Mouse (Mus musculus) forebrain, embryonic 10.5 days (tissue): ENCODE data around the gene Alox15. TPM values are rescaled to one million over a fixed set of nuclear protein-coding genes. Genes with fewer than 3 reads are reported as not detected.
A peak's percentile ranks its signal among the peaks of the same experiment; 100 is the strongest.

ENCODE experiments used
- DNase-seq: peaks from one replicate; pipeline ENCODE4 v3.0.0-alpha.2; 2017; ENCODE audit warnings: low spot score; ENCODE audit errors: extremely low spot score
- H3K27ac ChIP-seq: fragments of 300-500 bp; sonication (generic); 2 replicates; pipeline ENCODE4 v1.5.1; 2016; ENCODE audit warnings: mild to moderate bottlenecking
- H3K27me3 ChIP-seq: fragments of 300-500 bp; sonication (generic); 2 replicates; pipeline ENCODE4 v1.6.1; 2016; ENCODE audit warnings: mild to moderate bottlenecking; ENCODE audit not compliant: poor library complexity, severe bottlenecking
- H3K36me3 ChIP-seq: fragments of 300-500 bp; sonication (generic); replicated peaks from 2 replicates; pipeline ENCODE4 v1.6.1; 2016; ENCODE audit warnings: mild to moderate bottlenecking, moderate library complexity
- H3K4me1 ChIP-seq: fragments of 300-500 bp; sonication (generic); 2 replicates; pipeline ENCODE4 v1.6.1; 2016
- H3K4me3 ChIP-seq: fragments of 300-500 bp; sonication (generic); 2 replicates; pipeline ENCODE4 v1.5.1; 2016; ENCODE audit warnings: mild to moderate bottlenecking, moderate library complexity
- H3K9me3 ChIP-seq: fragments of 300-500 bp; sonication (generic); 2 replicates; pipeline ENCODE4 v1.6.1; 2016; ENCODE audit warnings: mild to moderate bottlenecking, moderate library complexity
- WGBS: fragments of 180-500 bp; shearing (Covaris S2); methylation state at CpG from one replicate; pipeline ENCODE4 v1.1.7; 2016; 5-methylcytosine and 5-hydroxymethylcytosine counted together
- polyA plus RNA-seq: library from polyadenylated mRNA; unstranded; fragments of >200 nt; fragmentation: Nextera tagmentation; extraction: Ambion mirVana; gene quantifications from 2 replicates; pipeline ENCODE4 v1.2.1, GENCODE M21; 2016

Alox15 gene
- polyA plus RNA-seq, 1 experiment from 2014 or later = 0.29 TPM

DNA sequence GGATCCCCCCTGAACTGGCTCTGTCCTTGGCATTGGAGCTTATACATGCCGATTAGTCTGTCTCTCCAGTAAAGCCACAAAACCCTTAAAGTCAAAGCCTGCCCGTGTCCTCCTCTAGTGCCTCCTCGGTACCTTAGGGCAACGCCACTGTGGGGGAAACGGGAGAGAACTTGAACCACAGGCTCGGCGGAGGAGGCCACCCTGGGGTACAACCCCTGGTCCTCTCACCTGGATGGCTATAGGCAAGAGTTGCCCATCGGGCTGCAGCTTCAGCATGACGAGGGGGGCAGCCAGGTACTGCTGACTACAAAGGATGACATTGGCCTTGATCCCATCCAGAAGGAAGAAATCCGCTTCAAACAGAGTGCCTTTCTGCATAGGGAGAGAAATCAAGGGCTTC, 4.0 kb downstream of the Alox15 start:
- Histone ChIP-seq H3K36me3 (no peaks in the 10 kb centered on the region), H3K4me3 (no peak overlapping the region), H3K27ac (no peak overlapping the region), H3K4me1 (peaks cover 20% of the 10 kb centered on the region), H3K9me3 (no peaks in the 10 kb centered on the region), H3K27me3 (peaks cover 52% of the 10 kb centered on the region)
- no peak for DNase-seq
- 85% methylated on average over 10 of the region's 10 CpGs for WGBS

DNA sequence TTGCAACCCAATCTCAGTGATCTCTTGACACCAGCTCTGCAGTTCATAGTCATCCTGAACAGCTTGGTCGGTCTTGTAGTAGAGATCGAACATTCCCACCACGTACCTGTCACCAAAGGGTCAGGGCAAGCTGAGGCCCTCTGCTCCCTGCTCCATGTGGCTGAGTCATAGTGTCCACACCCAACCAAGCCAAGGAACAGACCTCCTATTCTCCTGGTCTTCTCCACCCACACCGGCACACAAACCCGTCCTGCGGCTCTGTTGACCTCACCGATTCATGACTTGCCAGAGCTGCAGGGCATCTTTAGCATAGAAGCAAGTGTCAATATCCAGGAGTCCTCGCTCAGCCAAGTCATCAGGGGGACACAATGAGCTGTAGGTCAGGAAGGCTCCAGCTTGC, 6.3 kb downstream of the Alox15 start:
- WGBS = 93% methylated on average over 8 of the region's 8 CpGs
- H3K4me1 ChIP-seq = no peaks in the 10 kb centered on the region
- peaks cover 28% of the 10 kb centered on the region for H3K27me3 ChIP-seq
- no peak overlapping the region for H3K27ac ChIP-seq
- no peaks in the 10 kb centered on the region for H3K36me3 ChIP-seq
- no peak for DNase-seq
- H3K4me3 ChIP-seq = no peak overlapping the region
- no peaks in the 10 kb centered on the region for H3K9me3 ChIP-seq

DNA sequence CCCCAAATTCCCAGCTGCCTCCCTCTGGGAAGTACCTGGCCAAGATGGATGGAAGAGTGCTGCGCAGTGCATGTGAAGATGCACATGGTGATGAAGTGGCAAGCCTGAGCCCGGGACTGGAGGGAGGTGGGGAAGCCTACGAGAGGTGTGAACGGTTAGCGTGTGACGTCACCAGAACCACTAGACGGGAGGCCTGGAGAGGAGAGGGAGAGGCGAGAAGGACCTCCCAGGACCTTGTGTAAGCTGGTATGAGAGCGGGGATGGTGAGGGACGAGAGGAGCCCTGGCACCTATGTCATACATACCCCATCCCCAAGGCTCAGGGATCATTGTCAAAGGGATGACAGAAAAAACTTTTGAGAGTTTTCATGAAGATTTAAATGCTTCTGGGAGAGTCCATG, 6.8 kb downstream of the Alox15 start:
- no peak for DNase-seq
- H3K4me3 ChIP-seq = no peak overlapping the region
- no peaks in the 10 kb centered on the region for H3K9me3 ChIP-seq
- no peak overlapping the region for H3K27ac ChIP-seq
- H3K4me1 ChIP-seq = no peaks in the 10 kb centered on the region
- no peaks in the 10 kb centered on the region for H3K36me3 ChIP-seq
- peaks cover 24% of the 10 kb centered on the region for H3K27me3 ChIP-seq
- WGBS = 90% methylated on average over 10 of the region's 10 CpGs

DNA sequence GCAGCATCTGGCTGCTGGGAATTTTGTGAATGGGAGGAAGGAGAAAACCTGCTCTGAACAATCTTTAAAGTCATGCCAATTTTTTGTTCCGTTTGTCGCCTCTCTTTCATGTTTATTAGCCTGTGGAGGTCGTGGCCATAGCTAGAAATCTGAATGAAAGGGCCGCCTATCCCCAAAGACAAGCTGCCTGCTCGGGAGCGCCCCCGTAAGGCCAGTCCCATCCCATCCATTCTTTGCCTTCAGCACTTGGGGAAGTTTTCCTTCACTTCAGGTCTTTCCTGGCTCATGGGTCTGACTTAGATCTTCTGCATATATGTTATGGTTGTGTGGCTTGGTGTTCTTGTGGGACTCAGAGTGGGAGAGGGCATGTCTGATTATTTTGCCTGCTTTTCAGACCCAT, 12.3 kb downstream of the Alox15 start:
- no peaks in the 10 kb centered on the region for H3K9me3 ChIP-seq
- no peak overlapping the region for H3K4me3 ChIP-seq
- no peaks in the 10 kb centered on the region; the same call in 1 of the 2 replicates for H3K27me3 ChIP-seq
- 26% methylated on average over 7 of the region's 7 CpGs for WGBS
- H3K36me3 ChIP-seq = no peaks in the 10 kb centered on the region
- H3K4me1 ChIP-seq = no peaks in the 10 kb centered on the region
- H3K27ac ChIP-seq = no peak overlapping the region
- no peak for DNase-seq

DNA sequence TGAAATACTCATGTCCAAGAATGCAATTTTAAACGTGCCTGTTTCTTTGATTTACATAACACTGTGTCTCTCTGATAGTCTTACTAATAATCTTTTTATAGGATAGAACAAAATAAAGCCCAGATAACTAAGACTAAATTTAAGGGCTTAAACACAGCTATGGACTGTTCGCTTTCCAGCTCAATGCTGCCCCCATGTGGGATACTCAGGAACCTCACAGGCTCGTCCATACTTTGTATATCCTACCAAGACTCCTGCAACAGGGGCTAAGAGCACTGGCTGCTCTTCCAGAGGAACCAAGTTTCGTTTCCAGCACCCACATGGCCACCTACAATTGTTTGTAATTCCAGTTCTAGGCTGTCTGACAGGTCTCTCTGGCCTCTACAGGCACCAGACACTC, 17.4 kb downstream of the Alox15 start:
- no peaks in the 10 kb centered on the region for H3K4me1 ChIP-seq
- no peaks in the 10 kb centered on the region for H3K27me3 ChIP-seq
- 33% methylated on average over 4 of the region's 4 CpGs for WGBS
- no peak overlapping the region for H3K27ac ChIP-seq
- no peak overlapping the region for H3K4me3 ChIP-seq
- peak; percentile 34 for DNase-seq
- no peaks in the 10 kb centered on the region for H3K36me3 ChIP-seq
- no peaks in the 10 kb centered on the region for H3K9me3 ChIP-seq

DNA sequence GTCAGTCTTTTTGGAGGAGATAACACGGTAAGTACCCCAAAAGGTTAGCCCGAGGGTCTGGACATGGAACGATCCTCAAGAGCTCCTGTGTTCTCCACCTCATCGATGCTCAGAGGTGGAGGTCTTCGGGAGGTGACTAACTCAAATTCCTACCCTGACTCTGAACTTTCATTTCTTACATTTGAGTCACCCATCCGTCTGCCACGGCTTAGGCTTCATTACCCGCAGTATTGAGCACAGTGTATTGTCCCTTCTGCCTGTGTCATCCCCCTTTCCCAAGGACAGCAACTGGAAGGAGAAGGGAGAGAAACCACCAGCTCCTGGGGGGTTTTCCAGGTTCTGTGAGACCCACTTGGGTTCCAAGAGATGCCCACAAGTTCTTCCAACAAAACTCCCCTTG, 27.1 kb downstream of the Alox15 start:
- no peak for DNase-seq
- no peak overlapping the region for H3K27ac ChIP-seq
- WGBS = 91% methylated on average over 8 of the region's 8 CpGs
- H3K4me1 ChIP-seq = peaks cover 9% of the 10 kb centered on the region
- H3K4me3 ChIP-seq = no peak overlapping the region
- peaks cover 48% of the 10 kb centered on the region for H3K27me3 ChIP-seq
- no peaks in the 10 kb centered on the region for H3K36me3 ChIP-seq
- H3K9me3 ChIP-seq = no peaks in the 10 kb centered on the region

DNA sequence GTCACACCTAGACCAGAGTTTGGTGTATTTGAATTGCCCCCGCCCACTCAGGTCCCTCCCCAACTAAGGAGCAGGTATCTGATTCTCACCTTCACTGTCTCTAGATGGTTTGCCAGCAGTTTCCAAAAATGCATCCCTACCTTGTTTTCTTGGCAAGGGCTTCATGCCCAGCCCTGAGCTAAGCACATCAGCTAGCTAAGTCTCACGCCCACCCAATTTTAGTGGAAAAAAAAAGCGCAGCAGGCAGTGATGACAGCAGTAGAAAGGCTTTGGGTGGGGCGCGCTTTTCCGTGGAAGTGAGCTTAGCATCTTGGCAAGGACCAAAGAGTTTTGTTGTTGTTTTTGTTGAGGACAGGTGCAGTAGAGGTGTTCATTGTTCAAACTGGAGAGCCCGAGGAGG, 29.3 kb downstream of the Alox15 start, which contains the start of gene Alox12e:
Gene Alox12e (minus strand): TSS at position 101 of the 400 bp plus-strand sequence.
- Histone ChIP-seq H3K4me3 (peak within 1 kb of the TSS; percentile 31), H3K27me3 (peaks cover 64% of the 10 kb centered on the region), H3K27ac (no peak within 1 kb of the TSS), H3K9me3 (no peaks in the 10 kb centered on the region), H3K36me3 (no peaks in the 10 kb centered on the region), H3K4me1 (peaks cover 9% of the 10 kb centered on the region)
- DNase-seq = no peak
- 25% methylated on average over 7 of the region's 7 CpGs for WGBS

DNA sequence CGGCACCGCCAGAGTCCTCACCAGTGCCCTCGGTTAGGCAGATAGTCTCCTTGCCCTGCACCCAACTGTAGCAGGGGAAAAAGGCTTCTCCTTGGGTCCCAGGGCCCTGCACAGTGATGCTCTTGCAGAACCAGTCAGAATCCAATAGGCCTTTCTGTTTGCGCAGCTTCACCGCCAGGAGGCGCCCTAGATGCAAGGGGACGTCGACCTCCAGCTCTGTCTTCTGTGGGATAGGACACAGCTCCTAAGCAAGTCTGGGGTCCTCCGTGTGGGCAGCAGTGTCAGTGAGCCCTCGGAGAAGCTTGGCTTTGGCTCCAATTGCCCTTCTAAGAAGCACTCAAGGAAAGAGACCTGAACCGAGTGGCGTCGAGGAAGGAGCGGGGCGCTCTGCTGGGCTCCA, 30.2 kb downstream of the Alox15 start:
- no peaks in the 10 kb centered on the region for H3K9me3 ChIP-seq
- H3K4me1 ChIP-seq = peaks cover 9% of the 10 kb centered on the region
- peaks cover 64% of the 10 kb centered on the region for H3K27me3 ChIP-seq
- H3K27ac ChIP-seq = no peak overlapping the region
- WGBS = 2% methylated on average over 14 of the region's 15 CpGs
- DNase-seq = peak; percentile 72
- peak overlapping the region; percentile 31 for H3K4me3 ChIP-seq
- H3K36me3 ChIP-seq = no peaks in the 10 kb centered on the region

DNA sequence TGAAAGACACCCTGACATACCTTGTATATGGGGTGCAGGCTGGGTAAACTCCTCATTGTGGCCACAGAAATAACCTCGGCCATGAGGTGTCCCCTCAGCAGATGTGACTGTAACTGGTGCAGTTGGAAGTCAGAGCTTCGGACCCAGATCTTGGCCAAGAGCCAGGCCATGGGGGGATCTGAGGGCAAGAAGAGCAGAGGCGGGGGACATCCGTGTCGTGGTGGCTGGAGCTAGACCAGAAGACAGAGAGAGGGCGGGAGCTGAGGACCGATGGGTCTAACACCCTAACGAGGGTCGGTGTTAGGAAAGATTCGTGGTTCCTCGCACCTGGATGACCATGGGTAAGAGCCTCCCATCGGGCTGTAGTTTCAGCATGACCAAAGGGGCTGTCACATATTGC, 32.2 kb downstream of the Alox15 start:
- 81% methylated on average over 12 of the region's 12 CpGs for WGBS
- DNase-seq = no peak
- Histone ChIP-seq H3K4me1 (peaks cover 9% of the 10 kb centered on the region), H3K36me3 (no peaks in the 10 kb centered on the region), H3K27me3 (peaks cover 62% of the 10 kb centered on the region), H3K27ac (no peak overlapping the region), H3K4me3 (no peak overlapping the region), H3K9me3 (no peaks in the 10 kb centered on the region)

DNA sequence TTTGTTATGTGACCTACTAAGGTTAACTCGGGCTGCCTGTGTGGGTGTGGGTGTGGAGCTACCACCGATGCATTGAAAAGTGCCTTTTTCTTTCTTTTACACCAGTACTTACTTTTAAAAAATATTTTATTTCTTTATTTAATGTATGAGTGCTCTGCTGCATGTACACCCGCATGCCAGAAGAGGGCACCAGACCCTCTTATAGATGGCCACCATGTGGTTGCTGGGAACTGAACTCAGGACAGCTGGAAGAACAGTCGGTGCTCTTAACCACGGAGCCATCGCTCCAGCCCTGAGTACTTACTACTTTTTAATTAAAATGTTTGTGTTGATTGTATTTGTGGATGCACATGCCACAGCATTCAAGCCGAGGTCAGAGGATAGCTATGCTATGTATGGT, 38.0 kb downstream of the Alox15 start:
- no peak for DNase-seq
- Histone ChIP-seq H3K27ac (no peak overlapping the region), H3K4me3 (no peak overlapping the region), H3K27me3 (peaks cover 7% of the 10 kb centered on the region; the same call in 1 of the 2 replicates), H3K9me3 (no peaks in the 10 kb centered on the region), H3K4me1 (no peaks in the 10 kb centered on the region), H3K36me3 (no peaks in the 10 kb centered on the region)
- 41% methylated on average over 7 of the region's 7 CpGs for WGBS

DNA sequence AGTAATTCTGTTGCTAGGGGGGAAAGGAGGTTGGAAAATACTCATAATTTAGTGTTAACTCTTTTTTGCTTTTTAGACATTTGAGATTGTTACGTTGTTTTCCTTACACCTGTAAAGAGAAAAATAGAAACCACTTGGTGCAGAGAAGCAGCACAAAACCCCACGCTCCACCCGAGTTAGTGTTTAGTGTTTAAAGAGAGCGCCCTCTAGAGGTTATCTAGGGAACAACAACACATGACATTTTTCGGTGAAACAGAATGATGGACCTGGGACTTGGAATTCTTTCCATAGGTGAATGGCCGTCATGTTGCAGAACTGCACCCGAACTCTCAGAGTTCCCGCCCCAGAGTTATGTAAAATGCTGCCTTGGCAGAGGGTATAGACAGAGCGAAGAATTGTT, 42.5 kb downstream of the Alox15 start:
- DNase-seq = no peak
- H3K36me3 ChIP-seq = no peaks in the 10 kb centered on the region

DNA sequence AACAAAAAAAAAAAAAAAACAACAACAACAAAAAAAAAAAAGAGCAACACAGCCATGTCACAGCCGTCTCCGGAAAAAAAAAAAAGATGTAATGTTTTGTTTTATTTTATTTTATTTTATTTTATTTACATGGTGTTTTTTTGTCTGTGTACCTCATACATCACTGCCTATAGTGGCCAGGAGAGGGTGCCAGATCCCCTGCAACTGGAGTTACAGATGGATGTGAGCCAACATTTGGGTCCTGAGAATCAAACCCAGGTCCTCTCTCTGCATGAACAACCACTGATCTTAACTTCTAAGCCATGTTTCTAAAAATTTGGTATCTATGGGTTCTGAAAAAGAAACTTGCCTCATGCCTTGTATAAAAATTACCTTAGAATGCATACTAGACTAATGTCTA, 43.5 kb downstream of the Alox15 start:
- WGBS = 87% methylated on average over 2 of the region's 2 CpGs
- DNase-seq = no peak
- H3K4me1 ChIP-seq = no peaks in the 10 kb centered on the region; the same call in 1 of the 2 replicates

More for the DNA sequence above, 42.5 kb downstream of the Alox15 start:
- Histone ChIP-seq H3K27me3 (no peaks in the 10 kb centered on the region; the same call in 1 of the 2 replicates), H3K4me1 (no peaks in the 10 kb centered on the region; the same call in 1 of the 2 replicates), H3K4me3 (no peak overlapping the region), H3K9me3 (no peaks in the 10 kb centered on the region), H3K27ac (no peak overlapping the region)
- WGBS = 36% methylated on average over 9 of the region's 9 CpGs

DNA sequence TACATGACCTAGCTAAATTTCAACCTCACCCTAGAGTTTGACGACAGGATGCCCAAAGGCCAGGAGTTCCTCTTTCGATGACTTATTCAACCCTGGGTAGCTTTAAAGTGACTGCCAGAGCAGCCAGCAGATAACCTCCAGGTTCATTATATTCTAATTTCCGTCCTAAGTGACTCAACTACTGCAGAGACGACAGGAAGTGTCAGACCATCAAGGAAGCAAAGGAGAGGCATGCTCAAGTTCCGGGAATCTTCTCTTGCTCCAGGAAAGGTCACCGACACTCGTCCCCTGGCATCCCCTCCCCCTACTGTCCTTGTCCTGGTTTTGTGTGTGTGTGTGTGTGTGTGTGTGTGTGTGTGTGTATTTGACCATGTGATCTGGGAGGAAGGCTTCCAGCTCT, 45.7 kb downstream of the Alox15 start:
- Histone ChIP-seq H3K36me3 (no peaks in the 10 kb centered on the region), H3K27ac (no peak overlapping the region), H3K27me3 (no peaks in the 10 kb centered on the region), H3K4me1 (no peaks in the 10 kb centered on the region; the same call in 1 of the 2 replicates), H3K9me3 (peaks cover 3% of the 10 kb centered on the region; the same call in 1 of the 2 replicates), H3K4me3 (no peak overlapping the region)
- DNase-seq = no peak
- 67% methylated on average over 7 of the region's 7 CpGs for WGBS

More for the DNA sequence above, 43.5 kb downstream of the Alox15 start:
- no peaks in the 10 kb centered on the region for H3K9me3 ChIP-seq
- no peak overlapping the region for H3K27ac ChIP-seq
- H3K27me3 ChIP-seq = no peaks in the 10 kb centered on the region; the same call in 1 of the 2 replicates
- no peaks in the 10 kb centered on the region for H3K36me3 ChIP-seq
- no peak overlapping the region for H3K4me3 ChIP-seq

DNA sequence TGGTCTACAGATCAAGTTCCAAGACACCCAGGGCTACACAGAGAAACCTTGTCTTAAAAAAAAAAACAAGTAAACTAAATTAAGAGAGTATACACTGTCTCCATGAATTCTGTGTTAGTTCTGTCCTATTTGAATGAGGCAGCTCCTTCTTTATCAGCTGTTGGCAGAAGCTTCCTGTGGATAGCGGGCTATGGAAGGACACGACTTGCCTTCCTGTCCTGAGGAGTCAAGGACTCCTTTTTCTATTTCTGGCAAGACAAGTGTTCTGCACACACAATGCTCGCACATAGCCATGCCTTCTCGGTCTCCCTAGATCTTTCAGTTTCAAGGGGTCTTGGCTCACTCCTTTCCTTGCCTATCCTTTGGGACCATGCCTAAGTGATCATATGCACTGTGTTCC, 49.5 kb downstream of the Alox15 start:
- 85% methylated on average over 4 of the region's 4 CpGs for WGBS
- DNase-seq = no peak
- H3K9me3 ChIP-seq = peaks cover 6% of the 10 kb centered on the region; the same call in 1 of the 2 replicates
- no peaks in the 10 kb centered on the region for H3K36me3 ChIP-seq
- no peaks in the 10 kb centered on the region for H3K27me3 ChIP-seq
- H3K27ac ChIP-seq = no peak overlapping the region
- no peak overlapping the region for H3K4me3 ChIP-seq
- peaks cover 9% of the 10 kb centered on the region; the same call in 1 of the 2 replicates for H3K4me1 ChIP-seq
